Mouse (Mus musculus): Measurements from ENCODE around the gene Rsph3b.

- no peak for TF ChIP-seq CTCF (IDR thresholded peaks at IDR 0.05; ENCODE audit: borderline replicate concordance, insufficient read depth, low read length)
- TF ChIP-seq POLR2A (IDR thresholded peaks at IDR 0.05; ENCODE audit: low read depth, low read length), result no peak
These were observed 79.7 kb downstream of the Rsph3b start for GRCm38 (mm10) chr17:6868810-6869209.
